Mouse (Mus musculus) embryonic facial prominence, embryonic 14.5 days (tissue): Measurements from ENCODE around the gene Slfn9. TPM values are rescaled to one million over a fixed set of nuclear protein-coding genes. Genes with fewer than 3 reads are reported as not detected.

Experiments used
- ATAC-seq: fragments of 200-750 bp; cut with Nextera tagmentation; 2 replicates; pipeline ENCODE4 v1.8.0; 2017; ENCODE audit warnings: low read depth, moderate number of reproducible peaks, moderate TSS enrichment
- DNase-seq: peaks from one replicate; pipeline ENCODE4 v3.0.0-alpha.2; 2015; ENCODE audit warnings: low spot score
- H3K27ac ChIP-seq: fragments of 300-500 bp; sonication (generic); replicated peaks from 2 replicates; pipeline ENCODE4 v1.5.1; 2014; ENCODE audit warnings: low read depth, mild to moderate bottlenecking, low read length, moderate library complexity
- H3K27me3 ChIP-seq: fragments of 300-500 bp; sonication (generic); replicated peaks from 2 replicates; pipeline ENCODE4 v1.6.1; 2014; ENCODE audit warnings: low read length; ENCODE audit not compliant: control insufficient read depth, insufficient read depth
- H3K36me3 ChIP-seq: fragments of 300-500 bp; sonication (generic); 2 replicates; pipeline ENCODE4 v1.6.1; 2014; ENCODE audit warnings: low read length, mixed read lengths; ENCODE audit not compliant: control insufficient read depth, insufficient read depth
- H3K4me1 ChIP-seq: fragments of 300-500 bp; sonication (generic); 2 replicates; pipeline ENCODE4 v1.6.1; 2014; ENCODE audit warnings: antibody characterized with exemption, low read length; ENCODE audit not compliant: control insufficient read depth, insufficient read depth
- H3K4me2 ChIP-seq: fragments of 300-500 bp; sonication (generic); 2 replicates; pipeline ENCODE4 v1.6.1; 2014; ENCODE audit warnings: low read depth, mild to moderate bottlenecking, low read length, moderate library complexity, mixed read lengths
- H3K4me3 ChIP-seq: fragments of 300-500 bp; sonication (generic); 2 replicates; pipeline ENCODE4 v1.5.1; 2014; ENCODE audit warnings: low read depth, mild to moderate bottlenecking, low read length
- H3K9ac ChIP-seq: fragments of 300-500 bp; sonication (generic); 2 replicates; pipeline ENCODE4 v1.6.1; 2014; ENCODE audit warnings: low read depth, mild to moderate bottlenecking, low read length, moderate library complexity, mixed read lengths
- H3K9me3 ChIP-seq: fragments of 300-500 bp; sonication (generic); 2 replicates; pipeline ENCODE4 v1.6.1; 2016; ENCODE audit warnings: low read length; ENCODE audit not compliant: control insufficient read depth
- WGBS: fragments of 180-500 bp; shearing (Covaris S2); extraction: QIAGEN DNeasy Blood & Tissue Kit; methylation state at CpG from one replicate; pipeline ENCODE4 v1.1.7; 2014; 5-methylcytosine and 5-hydroxymethylcytosine counted together
- polyA plus RNA-seq: library from polyadenylated mRNA; unstranded; fragments of >200 nt; fragmentation: Nextera tagmentation; extraction: Ambion mirVana; gene quantifications from 2 replicates; pipeline ENCODE4 v1.2.1, GENCODE M21; 2014

Gene Slfn9
- polyA plus RNA-seq, 1 experiment from 2014 or later, result 17.1 TPM

GRCm38 (mm10) chr11:82970712-82971589 is 20.7 kb downstream of the Slfn9 start:
- Histone ChIP-seq H3K9ac (peak overlapping the region; percentile 56), H3K4me2 (peak overlapping the region; percentile 58), H3K4me3 (peak overlapping the region; percentile 22), H3K27ac (peak overlapping the region; percentile 71; the same call in 1 of the 2 replicates), H3K9me3 (no peaks in the 10 kb centered on the region), H3K27me3 (no peaks in the 10 kb centered on the region), H3K36me3 (no peaks in the 10 kb centered on the region), H3K4me1 (0 out of 2 replicates have a peak, but pooled peaks cover 6% of the 10 kb centered on the region)
- peak; percentile 83 for DNase-seq
- peak; percentile 70 for ATAC-seq
- 7% methylated on average over 31 of the region's 31 CpGs for WGBS

GRCm38 (mm10) chr11:82962215-82962614 is 29.4 kb downstream of the Slfn9 start:
- H3K27me3 ChIP-seq, result no peaks in the 10 kb centered on the region; the same call in none of the 2 replicates
- no peak overlapping the region for H3K4me3 ChIP-seq
- no peak overlapping the region for H3K9ac ChIP-seq
- H3K4me2 ChIP-seq, result no peak overlapping the region
- no peaks in the 10 kb centered on the region for H3K9me3 ChIP-seq
- WGBS, result 86% methylated on average over 8 of the region's 8 CpGs
- H3K27ac ChIP-seq, result no peak overlapping the region
- no peaks in the 10 kb centered on the region for H3K4me1 ChIP-seq
- ATAC-seq, result no peak
- DNase-seq, result no peak
- no peaks in the 10 kb centered on the region for H3K36me3 ChIP-seq

- no peaks in the 10 kb centered on the region for H3K9me3 ChIP-seq
- 43% methylated on average over 2 of the region's 2 CpGs for WGBS
These were observed 29.9 kb downstream of the Slfn9 start for GRCm38 (mm10) chr11:82961743-82962142.

DNA sequence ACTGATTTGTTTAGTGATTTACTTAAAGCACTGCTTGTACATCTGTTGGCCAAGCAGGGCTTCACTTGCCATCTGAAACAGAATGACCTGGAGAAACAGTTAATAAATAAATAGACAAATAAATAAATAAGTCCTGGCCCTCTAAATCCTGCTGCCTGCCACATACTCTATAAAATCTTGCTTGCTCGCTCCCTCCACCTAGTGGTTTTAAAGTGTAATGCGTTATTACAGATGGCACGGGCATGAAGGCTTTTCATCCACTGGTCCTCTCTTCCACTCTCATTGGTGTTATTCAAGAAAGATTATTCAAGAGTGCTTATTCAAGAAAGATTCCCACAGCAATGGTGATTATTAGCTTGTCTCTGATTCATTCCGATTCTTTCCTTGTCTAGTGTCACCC is 32.0 kb downstream of the Slfn9 start:
- no peaks in the 10 kb centered on the region for H3K36me3 ChIP-seq
- ATAC-seq (no peak), DNase-seq (peak; percentile 23)
- no peak overlapping the region for H3K4me3 ChIP-seq
- no peak overlapping the region for H3K27ac ChIP-seq
- H3K27me3 ChIP-seq, result no peaks in the 10 kb centered on the region; the same call in none of the 2 replicates
- no peak overlapping the region for H3K4me2 ChIP-seq
- H3K9ac ChIP-seq, result no peak overlapping the region
- H3K9me3 ChIP-seq, result no peaks in the 10 kb centered on the region
- no peaks in the 10 kb centered on the region for H3K4me1 ChIP-seq
- WGBS, result 21% methylated on average over 4 of the region's 4 CpGs

More at GRCm38 (mm10) chr11:82961743-82962142, 29.9 kb downstream of the Slfn9 start:
- no peak overlapping the region for H3K4me2 ChIP-seq
- DNase-seq (no peak), ATAC-seq (no peak)
- H3K27me3 ChIP-seq, result no peaks in the 10 kb centered on the region; the same call in none of the 2 replicates
- no peak overlapping the region for H3K9ac ChIP-seq
- no peaks in the 10 kb centered on the region for H3K4me1 ChIP-seq
- no peak overlapping the region for H3K4me3 ChIP-seq
- no peaks in the 10 kb centered on the region for H3K36me3 ChIP-seq
- no peak overlapping the region for H3K27ac ChIP-seq

GRCm38 (mm10) chr11:82956925-82957324 is 34.7 kb downstream of the Slfn9 start:
- H3K27me3 ChIP-seq, result peaks cover 24% of the 10 kb centered on the region
- H3K27ac ChIP-seq, result no peak overlapping the region
- DNase-seq, result no peak
- no peaks in the 10 kb centered on the region for H3K4me1 ChIP-seq
- WGBS, result 81% methylated on average over 10 of the region's 10 CpGs
- no peak overlapping the region for H3K4me3 ChIP-seq
- no peak overlapping the region for H3K4me2 ChIP-seq
- ATAC-seq, result no peak
- H3K36me3 ChIP-seq, result no peaks in the 10 kb centered on the region
- no peak overlapping the region for H3K9ac ChIP-seq
- no peaks in the 10 kb centered on the region for H3K9me3 ChIP-seq

DNA sequence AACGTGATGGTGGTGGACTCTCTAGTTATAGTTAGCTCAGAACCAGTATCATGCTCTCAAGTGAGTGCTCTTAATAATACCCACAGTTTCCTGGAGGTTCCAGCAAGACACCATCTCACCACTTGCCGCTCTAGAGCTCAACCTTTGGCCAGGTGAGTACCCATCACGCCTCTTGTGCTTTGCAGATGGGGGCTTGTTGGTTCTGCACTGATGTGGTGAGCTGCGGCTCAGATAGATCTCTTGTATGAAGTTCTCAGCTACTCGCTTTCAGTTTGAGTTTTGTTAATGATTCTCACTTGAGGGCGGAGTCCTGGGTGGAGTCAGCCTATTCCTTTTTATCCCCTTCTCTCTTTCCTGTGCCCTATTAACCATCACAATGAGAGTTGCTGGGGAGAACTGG is 37.0 kb downstream of the Slfn9 start:
- DNase-seq (no peak), ATAC-seq (no peak)
- H3K4me1 ChIP-seq, result no peaks in the 10 kb centered on the region
- no peak overlapping the region for H3K4me2 ChIP-seq
- no peak overlapping the region for H3K9ac ChIP-seq
- 84% methylated on average over 6 of the region's 6 CpGs for WGBS
- H3K27ac ChIP-seq, result no peak overlapping the region
- H3K4me3 ChIP-seq, result no peak overlapping the region
- H3K9me3 ChIP-seq, result no peaks in the 10 kb centered on the region
- peaks cover 44% of the 10 kb centered on the region for H3K27me3 ChIP-seq
- H3K36me3 ChIP-seq, result no peaks in the 10 kb centered on the region

- WGBS, result 60% methylated on average over 9 of the region's 9 CpGs
These were observed 38.8 kb downstream of the Slfn9 start for GRCm38 (mm10) chr11:82952612-82953542.

GRCm38 (mm10) chr11:82951865-82952611 is 39.6 kb downstream of the Slfn9 start:
- Histone ChIP-seq H3K27me3 (peaks cover 47% of the 10 kb centered on the region), H3K36me3 (no peaks in the 10 kb centered on the region), H3K27ac (no peak overlapping the region), H3K9me3 (no peaks in the 10 kb centered on the region), H3K4me2 (peak overlapping the region; percentile 9), H3K9ac (no peak overlapping the region), H3K4me3 (peak overlapping the region; percentile 19), H3K4me1 (no peaks in the 10 kb centered on the region)
- ATAC-seq, result no peak
- no peak for DNase-seq
- WGBS, result 10% methylated on average over 28 of the region's 28 CpGs

More at GRCm38 (mm10) chr11:82952612-82953542, 38.8 kb downstream of the Slfn9 start:
- H3K36me3 ChIP-seq, result no peaks in the 10 kb centered on the region
- no peak for ATAC-seq
- H3K4me3 ChIP-seq, result no peak overlapping the region
- no peak overlapping the region for H3K27ac ChIP-seq
- H3K9me3 ChIP-seq, result no peaks in the 10 kb centered on the region
- H3K27me3 ChIP-seq, result peaks cover 47% of the 10 kb centered on the region
- no peak overlapping the region for H3K9ac ChIP-seq
- peak overlapping the region; percentile 9; the same call in 1 of the 2 replicates for H3K4me2 ChIP-seq
- no peak for DNase-seq
- H3K4me1 ChIP-seq, result no peaks in the 10 kb centered on the region
